Mouse (Mus musculus) adipocyte (in vitro differentiated cells): ENCODE measurements around the gene Plekhh3.

Source experiments
- DNase-seq: peaks from one replicate; pipeline ENCODE4 v3.0.0-alpha.2; 2016; ENCODE audit warnings: low spot score

Gene Plekhh3

DNA sequence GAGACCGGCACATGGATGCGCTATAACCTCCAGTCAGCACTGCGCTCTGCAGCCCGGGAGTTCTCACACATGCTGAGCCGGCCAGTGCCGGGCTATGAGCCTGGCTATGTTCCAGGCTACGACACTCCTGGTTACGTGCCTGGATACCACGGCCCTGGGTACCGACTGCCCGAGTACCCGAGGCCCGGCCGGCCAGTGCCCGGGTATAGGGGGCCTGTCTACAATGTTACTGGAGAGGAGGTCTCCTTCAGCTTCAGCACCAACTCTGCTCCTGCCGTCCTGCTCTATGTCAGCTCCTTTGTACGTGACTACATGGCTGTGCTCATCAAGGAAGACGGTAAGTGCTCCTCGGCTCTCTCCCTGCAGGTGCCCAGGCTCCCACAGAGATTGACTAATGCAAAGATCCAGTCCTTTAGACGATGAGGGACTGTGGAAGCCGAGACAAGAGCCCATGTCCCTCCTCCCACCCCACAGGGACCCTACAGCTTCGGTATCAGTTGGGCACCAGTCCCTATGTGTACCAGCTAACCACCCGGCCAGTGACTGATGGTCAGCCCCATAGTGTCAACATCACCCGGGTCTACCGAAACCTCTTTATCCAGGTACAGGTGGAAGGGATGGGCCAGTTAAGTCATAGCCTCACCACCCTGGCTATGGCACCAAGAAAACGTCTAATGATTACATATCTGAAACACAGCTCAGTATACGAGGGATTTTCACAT, 15.5 kb upstream of the Plekhh3 start:
- no peak for DNase-seq

DNA sequence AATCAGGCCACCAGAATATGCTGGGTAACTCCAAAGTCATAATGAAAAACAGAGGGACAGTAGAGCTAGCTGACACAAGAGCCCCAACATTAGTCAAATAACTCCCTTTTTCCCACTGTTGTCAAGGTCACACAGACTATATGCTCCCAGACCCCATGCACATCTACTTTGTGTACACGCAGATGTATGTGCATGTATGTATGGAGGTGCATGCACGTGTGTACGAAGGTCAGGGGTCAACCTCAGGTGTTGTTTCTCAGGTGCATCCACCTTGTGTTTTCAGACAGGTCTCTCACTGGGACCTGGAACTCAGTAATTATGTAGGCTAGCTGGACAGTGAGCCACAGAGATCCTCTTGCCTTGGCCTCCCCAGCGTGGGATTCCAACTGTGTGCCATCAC, 14.3 kb upstream of the Plekhh3 start:
- DNase-seq, result no peak

DNA sequence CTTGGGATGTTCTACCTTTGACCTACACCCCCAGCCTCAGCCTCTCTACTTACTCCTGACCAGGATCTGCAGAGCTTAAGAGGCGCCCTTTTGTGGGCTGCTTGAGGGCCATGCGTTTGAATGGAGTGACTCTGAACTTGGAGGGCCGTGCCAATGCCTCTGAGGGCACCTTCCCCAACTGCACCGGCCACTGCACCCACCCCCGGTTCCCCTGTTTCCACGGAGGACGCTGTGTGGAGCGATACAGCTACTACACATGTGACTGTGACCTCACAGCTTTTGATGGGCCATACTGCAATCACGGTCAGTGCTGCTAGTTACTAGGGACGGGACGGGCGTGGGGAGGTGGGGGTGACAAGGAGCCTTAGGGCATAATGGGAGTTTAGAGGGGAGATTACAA, 13.8 kb upstream of the Plekhh3 start:
- no peak for DNase-seq

DNA sequence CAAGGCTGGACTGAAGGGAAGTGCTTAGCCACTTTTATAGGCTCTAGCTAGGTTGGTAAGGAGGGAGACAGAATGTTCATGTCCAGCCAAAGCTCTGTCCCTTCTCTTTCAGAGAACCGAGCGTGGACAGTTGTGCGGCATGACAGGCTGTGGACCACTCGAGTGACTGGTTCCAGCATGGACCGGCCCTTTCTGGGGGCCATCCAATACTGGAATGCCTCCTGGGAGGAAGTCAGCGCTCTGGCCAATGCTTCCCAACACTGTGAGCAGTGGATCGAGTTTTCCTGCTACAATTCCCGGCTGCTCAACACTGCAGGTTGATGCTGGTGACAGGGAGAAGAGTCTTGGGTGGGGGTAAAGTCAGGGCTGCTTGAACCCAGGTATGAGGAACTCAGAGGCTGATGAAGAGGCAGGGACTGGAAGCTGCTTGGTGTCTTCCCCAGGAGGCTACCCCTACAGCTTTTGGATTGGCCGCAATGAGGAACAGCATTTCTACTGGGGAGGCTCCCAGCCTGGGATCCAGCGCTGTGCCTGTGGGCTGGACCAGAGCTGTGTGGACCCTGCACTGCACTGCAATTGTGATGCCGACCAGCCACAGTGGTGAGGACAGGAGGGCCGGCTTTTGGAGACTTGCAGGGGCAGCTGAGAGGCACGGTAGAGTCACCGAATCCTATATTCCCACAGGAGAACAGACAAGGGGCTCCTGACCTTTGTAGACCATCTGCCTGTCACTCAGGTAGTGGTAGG, 11.8 kb upstream of the Plekhh3 start:
- DNase-seq, result no peak

DNA sequence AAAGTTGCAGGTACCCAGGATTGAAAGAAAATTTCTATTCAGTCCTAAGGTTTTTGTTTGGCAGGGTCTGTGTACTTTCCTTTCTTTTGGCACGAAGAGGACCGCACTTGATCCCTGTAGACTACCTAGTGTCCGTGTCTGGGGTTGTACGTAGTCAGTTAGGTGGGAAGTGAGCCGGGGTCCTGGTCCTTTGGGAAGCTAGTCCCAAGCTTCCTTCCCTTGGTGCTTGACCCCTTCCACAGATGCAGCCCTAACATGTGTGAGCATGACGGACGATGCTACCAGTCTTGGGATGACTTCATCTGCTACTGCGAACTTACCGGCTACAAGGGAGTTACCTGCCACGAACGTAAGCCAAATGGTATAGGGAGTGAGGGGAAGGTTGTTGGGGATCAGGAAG, 10.8 kb upstream of the Plekhh3 start:
- no peak for DNase-seq

DNA sequence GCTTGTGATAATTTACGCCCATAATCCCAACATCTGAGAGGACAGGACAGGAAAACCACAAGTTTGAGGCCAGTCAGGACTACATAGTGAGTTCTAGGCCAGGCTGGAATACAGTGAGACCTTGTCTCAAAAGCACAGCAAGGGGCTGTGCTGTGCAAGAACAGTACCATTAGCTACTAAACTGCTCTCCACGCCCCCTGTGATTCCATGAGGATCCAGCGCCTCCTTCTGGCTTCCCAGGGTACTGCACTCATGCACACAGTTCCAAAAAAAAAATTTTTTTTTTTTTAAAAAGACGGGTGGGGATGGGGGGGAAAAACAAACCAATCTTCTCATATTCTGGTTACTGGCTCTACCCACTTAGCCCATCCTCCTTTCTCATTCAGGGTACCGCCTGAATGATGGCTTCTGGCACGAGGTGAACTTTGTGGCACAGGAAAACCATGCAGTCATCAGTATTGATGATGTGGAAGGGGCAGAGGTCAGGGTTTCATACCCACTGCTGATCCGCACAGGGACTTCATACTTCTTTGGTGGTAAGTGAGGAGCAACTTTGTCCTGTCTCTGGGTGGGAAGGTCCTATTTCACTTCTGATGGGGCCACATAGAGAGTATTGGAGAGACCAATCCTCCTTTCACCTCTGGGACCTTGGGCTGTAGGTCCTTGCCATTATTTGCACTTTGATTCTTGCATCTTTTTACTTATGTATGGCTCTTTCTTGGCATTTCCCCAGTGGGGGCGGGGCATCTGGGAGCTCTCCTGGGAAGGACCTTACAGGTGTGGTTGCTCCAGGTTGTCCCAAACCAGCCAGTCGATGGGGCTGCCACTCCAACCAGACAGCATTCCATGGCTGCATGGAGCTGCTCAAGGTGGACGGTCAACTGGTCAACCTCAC, 9.9 kb upstream of the Plekhh3 start:
- peak; percentile 80 for DNase-seq

DNA sequence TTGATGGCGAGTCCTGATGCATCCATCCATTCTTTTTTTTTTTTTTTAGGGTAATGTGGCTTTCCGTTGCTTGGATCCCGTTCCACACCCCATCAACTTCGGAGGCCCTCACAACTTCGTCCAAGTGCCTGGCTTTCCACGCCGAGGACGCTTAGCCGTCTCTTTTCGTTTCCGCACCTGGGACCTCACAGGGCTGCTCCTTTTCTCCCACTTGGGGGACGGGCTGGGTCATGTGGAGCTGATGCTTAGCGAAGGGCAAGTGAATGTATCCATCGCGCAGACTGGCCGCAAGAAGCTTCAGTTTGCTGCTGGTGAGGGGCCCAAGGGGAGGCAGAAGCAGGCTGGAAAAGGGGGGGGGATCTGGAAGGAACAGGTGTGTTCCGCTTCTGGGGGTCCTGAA, 9.1 kb upstream of the Plekhh3 start:
- DNase-seq, result no peak

DNA sequence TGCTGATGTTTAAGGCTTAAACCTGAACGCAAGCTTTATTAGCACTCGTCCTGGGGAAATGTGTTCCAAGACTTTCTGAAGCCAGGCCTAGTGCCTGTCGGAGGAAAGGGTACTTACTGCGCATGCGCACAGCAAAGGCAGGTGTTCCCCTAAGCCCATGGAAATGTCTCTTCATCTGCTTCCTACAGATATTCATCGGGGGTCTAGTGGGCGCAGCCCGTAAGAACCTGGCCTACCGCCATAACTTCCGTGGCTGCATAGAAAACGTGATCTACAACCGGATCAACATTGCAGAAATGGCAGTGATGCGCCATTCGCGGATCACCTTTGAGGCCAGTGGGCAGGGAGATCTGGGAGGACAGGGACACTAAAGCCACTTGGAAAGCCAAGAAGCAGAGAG, 8.2 kb upstream of the Plekhh3 start:
- no peak for DNase-seq

DNA sequence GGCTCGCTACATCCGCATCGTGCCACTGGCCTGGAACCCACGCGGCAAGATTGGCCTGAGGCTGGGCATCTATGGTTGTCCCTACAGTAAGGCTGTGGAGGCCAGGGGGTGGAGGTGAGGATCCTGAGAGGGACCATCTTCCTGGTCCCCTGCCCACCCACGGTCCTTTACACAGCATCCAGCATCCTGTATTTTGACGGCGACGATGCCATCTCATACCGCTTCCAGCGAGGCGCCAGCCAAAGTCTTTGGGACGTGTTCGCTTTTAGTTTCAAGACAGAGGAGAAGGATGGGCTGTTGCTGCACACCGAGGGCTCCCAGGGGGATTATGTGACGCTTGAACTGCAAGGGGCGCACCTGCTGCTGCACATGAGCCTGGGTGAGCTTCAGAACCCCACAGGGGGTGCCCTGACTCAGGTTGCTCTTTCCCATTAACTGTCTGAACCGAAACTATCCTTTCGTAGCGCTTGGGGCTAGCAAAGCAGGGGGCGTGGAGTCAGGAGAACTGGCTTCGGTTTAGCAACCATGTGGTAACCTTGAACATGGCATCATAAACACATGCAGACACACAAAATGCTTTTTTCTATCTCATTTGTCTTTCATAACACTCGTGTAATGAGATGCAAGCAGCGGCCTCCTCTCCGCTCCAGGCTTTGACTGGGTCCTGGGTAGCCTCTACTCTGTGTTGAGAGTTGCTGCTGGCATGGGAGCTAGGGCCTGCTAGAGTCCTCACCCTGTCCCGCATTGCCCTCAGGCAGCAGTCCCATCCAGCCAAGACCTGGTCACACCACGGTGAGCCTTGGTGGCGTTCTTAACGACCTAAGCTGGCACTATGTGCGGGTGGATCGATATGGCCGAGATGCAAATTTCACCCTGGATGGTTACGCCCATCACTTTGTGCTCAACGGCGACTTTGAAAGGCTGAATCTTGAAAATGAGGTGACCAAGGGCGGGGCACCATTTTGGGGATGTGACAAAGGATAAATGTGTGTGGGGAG, 7.2 kb upstream of the Plekhh3 start:
- DNase-seq, result no peak

DNA sequence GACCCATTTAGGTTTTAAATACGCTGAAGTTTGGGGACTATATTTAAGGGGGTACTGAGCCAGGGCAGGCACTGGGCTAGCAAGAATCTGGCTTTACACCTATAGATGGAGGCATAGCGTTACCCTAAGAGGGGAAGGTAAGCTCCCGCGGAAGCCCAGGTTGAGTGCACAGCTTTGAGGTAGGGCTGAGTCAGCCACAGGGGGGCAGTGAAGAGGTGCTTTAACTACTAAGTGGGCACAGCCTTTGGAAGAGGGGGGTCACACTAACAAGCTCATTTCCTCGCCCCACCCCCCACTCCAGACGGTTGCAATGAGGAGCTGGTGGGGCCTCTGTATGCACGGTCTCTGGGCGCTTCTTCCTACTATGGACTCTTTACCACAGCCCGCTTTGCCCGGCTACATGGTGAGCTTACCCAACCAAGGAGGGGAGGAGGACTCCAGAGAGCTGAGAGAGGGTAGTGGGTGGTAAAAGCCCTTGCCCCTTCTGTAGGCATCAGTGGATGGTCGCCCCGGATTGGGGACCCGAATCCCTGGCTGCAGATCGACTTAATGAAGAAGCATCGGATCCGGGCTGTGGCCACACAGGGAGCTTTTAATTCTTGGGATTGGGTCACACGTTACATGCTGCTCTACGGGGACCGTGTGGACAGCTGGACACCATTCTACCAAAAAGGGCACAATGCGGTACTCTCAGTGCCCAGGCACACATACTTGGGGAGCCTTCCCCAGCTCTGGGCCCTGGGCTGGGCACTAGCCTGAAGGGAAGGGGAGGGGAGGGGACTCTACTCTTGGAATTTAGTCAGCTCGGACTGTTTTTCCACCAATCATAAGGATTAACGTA, 6.0 kb upstream of the Plekhh3 start:
- DNase-seq, result no peak

DNA sequence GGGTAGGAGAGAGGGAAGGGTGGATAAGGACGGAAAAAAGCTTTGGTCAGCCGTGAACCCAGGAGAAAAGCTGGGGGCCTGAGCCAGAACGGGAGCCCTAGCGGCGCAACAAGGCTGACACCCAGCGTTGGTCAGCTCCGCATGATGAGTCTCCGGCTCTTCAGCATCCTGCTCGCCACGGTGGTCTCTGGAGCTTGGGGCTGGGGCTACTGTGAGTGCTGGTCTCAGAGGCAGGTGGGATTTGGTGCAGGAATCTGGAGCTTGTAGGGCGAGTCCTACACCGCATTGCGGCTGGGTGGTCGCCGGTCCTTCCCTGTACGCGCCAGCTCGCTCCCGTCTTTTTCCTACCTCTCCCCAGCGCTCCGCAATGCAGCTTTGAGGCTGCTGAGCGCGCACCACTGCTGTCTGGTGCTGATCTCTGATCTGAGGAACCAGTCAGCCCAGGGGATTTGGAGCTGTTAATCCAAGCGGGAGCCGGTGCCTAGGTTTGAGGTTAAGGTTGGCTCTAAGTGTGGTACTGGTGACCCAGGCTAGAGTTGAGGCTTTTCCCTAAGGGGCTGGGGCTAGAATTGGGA, 5.1 kb upstream of the Plekhh3 start:
- DNase-seq, result no peak

DNA sequence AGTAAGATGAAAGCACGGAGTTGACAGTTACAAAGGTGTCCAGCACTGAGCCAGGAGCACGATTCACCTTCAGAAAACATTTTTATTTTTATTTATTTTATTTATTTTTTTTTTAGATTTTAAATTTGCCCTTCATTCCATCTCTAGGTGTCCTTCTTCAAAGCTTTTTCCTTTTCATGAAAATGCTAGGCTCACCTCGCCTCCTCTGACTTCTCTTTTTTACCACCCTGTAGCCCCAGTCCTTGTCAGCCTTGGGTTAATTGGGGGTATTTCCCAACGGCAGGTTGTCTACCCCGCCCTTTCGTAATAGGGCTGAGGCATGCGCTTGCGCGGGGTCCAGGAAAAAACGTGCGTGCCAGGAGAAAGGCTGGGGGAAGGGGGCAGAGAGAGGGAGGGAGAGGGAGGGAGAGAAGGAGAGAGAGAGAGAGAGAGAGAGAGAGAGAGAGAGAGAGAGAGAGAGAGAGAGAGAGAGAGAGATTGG, 4.5 kb upstream of the Plekhh3 start:
- DNase-seq, result no peak

DNA sequence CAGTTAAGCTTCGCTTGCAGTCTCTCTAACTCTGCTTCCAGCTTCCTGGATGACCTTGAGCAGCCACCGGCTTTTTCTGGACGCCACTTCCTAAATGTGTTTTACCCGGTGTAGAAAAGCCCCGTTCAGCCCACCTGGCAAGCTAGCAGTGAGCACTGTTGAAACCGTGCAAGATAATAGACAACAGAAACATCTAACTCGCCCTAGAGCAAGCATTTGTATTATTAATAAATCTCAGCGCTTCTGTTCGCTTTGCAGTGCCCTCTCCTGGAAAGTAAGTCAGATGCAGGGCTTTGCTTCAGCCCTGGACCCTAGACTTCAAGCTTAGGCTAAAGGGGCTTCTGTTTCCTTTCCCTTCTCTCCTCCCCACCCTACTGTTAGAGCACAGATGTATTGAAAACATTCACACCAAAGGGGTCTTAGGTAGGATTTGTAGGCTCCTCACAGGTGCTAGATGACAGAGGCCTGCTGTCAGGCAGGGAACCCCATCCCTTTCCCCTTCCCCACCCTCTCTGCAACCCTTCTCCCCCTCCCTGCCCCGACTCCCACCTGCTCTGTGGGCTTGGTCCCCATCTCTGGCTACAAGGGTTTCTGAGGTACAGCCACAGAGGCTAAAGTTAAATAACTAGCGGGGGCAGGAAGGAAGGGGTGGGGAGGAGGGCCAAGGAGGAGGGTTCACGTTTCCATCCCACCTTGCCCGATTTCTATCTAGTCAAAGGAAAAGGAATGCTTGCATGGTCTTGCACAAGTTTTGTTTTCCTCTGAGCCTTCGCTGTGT, 3.9 kb upstream of the Plekhh3 start, which contains the start of gene Ccr10:
TSS of gene Ccr10 (minus strand) at position 593 of the 778 bp plus-strand sequence.
- DNase-seq, result no peak

DNA sequence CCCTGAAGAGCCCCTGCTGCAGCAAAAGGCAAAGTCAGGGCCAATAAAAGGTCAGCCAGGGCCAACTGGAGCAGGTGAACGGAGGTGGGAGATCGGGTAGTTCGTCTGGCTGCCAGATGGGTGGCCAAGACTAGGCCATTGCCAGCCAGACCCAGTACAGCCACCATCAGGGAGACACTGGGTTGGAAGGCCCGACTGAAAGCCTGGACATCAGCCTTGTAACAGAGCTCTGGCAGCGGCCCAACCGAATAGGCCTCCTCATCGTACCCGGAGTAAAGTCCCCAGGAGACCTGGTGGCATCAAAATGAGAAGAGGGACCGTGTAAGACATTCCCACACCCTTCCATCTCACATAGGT, 3.2 kb upstream of the Plekhh3 start:
- DNase-seq, result no peak

DNA sequence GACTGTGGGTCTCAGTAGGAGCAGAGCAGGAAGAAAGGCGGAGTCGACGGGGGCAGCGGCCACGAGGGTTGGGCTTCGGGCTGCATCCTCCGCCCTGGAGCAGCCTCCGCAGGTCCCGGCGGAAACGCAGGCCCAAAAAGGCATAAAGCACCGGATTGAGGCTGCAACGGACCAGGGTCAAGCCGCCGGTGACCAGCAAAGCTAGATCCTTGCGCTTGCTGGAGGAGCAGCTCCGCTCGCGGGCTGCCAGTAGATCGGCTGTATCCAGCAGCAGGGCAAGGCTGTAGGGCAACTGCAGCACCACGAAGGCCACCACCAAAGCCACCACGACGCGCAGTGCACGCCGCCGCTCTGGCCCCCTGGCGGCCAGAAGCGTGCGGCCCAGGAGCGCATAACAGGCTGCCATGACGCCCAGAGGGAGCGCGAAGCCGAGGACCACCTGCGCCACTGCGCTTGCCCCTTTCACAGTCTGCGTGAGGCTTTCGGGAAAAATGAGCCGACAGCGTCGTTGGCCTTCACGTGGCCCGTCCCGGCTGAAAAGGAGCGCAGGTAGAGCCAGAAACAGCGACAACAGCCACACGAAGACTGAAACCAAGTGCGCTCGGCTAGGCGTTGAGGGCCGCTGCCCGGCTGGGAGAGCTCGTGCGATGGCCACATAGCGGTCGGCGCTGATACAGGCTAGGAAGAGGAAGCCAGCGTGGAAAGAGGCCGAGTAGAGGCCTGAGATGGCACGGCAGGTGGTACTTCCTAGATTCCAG, 2.7 kb upstream of the Plekhh3 start:
- no peak for DNase-seq

DNA sequence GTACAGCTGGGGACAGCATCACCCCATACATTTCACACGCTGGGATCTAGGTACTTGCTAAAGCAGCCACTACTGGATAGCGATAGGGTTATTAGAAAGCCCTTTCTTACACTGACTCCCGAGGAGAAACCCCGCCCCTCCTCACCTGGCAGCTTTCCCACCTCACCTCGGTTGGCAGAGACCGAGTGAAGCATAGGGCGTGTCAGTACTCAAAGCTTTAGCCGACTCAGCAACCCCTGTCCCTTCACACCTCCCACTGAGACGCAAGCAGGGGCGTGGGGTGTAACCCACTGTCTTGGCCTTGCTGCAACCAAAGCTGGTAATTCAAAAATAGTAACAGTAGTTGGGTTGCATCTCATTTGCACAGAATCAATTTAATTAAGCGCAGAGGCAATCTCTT, 2.0 kb upstream of the Plekhh3 start:
- DNase-seq, result no peak

DNA sequence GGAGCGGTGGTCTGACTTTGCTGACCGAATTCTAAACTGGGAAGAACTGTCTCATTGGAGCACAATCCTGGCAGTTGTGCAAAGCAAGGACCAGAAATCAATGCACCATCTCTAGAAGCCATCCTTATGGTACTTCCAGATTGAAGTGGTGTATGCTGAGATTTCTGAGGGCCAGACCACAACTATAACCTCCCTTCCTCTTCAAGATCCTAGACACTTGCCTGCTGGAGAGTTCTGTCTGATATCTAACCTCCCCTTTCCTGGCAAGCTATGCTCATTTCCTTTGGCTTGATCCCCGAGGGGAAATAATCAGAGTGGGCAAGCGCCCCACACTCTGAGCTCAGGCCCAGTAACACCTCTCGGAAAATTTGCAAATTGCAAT, 1.3 kb upstream of the Plekhh3 start:
- DNase-seq, result no peak

DNA sequence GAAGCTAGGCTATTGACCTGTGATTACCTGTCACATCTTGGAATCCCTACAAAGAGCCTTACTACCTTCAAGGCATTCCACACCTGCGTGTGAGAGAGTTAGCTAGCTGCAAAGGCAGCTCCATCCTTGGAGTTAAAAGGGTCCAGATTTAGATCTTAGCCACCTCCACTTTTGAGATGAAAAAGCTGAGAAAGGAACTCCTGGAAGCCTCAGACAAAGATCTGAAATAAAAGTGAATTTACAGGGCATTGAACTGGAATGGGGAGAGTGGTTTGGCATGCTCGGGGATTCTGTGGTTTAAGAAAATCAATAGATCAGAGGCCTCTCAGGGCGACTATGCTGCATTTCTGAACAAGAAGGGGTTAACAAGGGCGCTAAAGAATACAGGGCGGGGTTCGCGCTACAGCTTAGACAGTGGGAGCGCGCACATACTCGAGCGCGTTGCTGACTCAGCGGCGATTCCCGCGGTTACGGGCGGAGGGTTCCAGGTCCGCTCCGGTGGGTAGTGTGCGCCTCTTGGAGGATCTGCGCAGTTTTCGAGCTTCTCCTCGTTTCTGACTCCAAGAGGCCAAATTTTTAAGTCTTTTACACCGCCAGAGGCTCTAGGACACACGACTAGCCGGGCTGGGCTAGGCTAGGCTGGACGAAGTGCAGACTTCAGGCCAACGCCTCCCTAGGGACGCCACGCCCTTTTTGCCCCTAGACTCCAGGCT, 726 bp upstream of the Plekhh3 start:
- peak; percentile 87 for DNase-seq
